Mouse (Mus musculus) cerebellum, adult 11-12 months (tissue): ENCODE measurements around the gene Cyp2c50.
"Not testable (repeated sequence)": the region's sequence is repeated elsewhere in the genome, so short reads cannot be mapped to it uniquely, and the experiment has no call there.

ENCODE experiments used
- DNase-seq: peaks from one replicate; pipeline ENCODE4 v3.0.0; 2022

Gene Cyp2c50

DNA sequence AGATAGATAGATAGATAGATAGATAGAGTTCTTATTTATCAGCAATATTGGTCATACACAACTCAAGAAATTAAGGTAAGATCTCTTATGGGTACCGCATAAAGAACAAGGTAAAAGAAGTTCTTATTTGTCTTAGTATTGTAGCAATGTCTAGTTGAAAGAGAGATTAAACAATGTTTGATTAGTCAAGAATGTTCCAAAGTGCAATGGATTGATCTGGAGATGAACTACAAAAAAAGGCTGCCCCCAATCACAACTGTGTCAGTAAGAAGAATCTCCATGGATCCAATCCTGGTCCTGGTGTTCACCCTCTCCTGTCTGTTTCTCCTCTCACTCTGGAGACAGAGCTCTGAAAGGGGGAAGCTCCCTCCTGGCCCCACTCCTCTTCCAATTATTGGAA, at the start of gene Cyp2c50:
Gene Cyp2c50, plus strand, starts transcription at position 268 of the 400 bp plus-strand sequence.
- DNase-seq = not testable (repeated sequence)

DNA sequence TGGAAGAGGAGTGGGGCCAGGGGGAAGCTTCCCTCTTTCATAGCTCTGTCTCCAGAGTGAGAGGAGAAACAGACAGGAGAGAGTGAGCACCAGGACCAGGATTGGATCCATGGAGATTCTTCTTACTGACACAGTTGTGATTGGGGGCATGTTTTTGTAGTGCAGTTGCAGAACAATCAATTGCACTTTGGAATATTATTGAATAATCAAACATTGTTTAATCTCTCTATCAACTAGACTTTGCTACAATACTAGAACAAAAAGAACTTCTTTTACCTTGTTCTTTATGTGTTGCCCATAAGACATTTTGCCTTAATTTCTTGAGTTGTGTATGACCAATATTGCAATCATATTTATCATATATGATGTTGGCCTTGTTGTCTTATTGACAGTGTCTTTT, 15.8 kb upstream of the Cyp2c50 start, which contains the start of gene Cyp2c54:
Gene Cyp2c54, minus strand, starts transcription at position 127 of the 400 bp plus-strand sequence.
- no peak for DNase-seq

DNA sequence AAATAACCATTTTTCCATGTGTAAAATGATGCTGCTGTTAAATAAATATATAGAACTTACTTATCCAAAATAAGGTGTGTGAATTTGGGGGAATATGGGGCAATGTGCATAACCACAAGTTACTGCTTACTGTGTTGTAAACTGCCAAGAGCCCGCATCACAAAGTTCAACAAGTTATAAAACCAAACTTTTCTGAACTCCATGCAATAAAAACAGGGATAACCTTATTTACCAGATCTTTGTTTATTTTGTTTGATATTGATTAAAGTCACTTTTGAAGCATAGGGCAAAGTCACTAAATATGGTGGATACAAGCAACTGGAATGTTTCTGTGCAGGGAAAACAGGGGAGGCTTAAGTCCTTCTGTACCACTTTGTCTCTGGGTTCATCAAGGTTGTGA, 1.1 kb upstream of the Cyp2c50 start:
- DNase-seq = no peak

GRCm38 (mm10) chr19:40091111-40091510, 1.6 kb downstream of the Cyp2c50 start:
- DNase-seq = no peak

- DNase-seq = not testable (repeated sequence)
These were observed 30.1 kb downstream of the Cyp2c50 start for GRCm38 (mm10) chr19:40119624-40120023.

DNA sequence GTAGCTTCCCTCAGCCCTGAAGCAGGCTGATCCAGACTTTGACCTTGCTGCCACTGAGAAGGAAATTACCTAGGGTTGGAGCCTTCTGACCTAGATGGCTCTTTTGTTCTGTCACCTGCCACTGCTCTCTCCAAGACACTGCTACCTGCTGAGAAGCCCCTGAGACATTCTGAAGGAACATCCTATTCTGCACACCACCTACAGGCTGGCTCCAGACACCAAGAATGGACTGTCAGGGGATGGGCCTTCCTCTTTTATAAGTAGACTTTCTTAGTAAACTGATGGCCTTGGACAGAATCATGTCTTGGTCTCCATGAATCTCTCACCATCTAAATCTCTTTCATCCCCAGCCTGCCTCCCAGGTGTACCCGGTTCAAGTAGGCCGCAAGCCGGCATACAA, 35.7 kb downstream of the Cyp2c50 start:
- DNase-seq = not testable (repeated sequence)

DNA sequence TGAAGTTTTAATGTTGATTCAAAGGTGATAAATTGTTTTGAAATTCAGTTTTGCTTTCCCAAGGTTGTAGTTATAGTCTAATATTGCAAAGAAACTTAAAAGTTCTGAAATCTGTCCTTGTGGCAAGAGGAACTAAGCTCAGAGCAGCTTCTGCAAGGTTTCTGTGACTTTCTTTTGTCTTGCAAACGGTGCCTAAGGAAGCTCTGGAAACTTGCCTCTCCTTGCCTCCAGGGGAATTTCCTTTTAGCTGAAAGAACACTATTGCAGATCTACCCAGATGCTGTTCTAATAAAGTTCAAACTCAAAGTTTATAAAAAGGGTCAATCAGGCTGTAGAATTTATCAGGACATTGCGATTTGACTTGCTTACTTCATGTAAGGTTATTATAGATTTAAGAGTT, 37.5 kb downstream of the Cyp2c50 start:
- DNase-seq = not testable (repeated sequence)
